Mouse (Mus musculus): ENCODE results near the gene Tle3. TPM values are rescaled to one million over a fixed set of nuclear protein-coding genes. Genes with fewer than 3 reads are reported as not detected.

Gene Tle3
- total RNA-seq, 2 experiments from 2014 or later: 105 to 116 TPM

DNA sequence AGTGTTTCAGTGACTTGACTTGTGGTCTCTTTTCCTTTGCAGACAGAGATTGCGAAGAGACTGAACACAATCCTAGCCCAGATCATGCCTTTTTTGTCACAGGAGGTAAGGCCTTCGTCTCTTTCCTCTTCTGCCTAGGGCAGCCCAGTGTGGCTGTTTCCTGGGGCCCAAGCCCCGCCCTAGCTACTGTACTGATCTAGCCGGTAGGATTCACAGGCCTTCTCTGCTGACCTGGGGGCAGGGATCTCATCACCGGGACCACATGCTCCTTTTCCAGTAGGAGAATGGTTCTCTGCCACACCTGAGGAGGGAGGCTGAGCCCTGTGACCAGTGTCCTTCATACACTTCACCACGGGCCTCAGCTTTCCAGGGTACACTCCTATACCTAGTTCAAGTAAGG, 21.0 kb downstream of the Tle3 start:
- no peak for DNase-seq (ENCODE audit: low spot score in 2 of 2)

- DNase-seq (ENCODE audit: low spot score in 2 of 2): no peak
Measured at GRCm38 (mm10) chr9:61393847-61394246, 21.7 kb downstream of the Tle3 start.

DNA sequence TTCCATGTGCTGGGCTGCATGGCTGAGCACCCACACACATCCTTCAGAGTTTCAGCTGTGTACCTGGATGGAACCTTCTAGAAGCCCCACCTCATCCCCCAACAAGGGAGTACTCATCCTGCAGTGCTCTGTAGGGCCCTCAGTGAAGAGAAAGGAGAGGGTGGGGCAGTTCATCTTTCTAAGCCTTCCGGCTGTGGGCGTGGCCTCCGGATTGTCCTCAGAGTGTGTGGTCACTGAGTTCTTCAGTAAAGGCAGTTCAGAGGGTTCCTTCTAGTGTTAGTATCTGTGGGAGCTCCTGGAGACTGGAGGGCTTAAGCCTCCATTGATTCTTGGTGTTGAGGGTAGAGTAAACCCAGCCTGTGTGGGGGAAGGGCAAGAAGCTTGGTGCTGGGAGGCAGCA, 22.9 kb downstream of the Tle3 start:
- DNase-seq (ENCODE audit: low spot score in 2 of 2): no peak

DNA sequence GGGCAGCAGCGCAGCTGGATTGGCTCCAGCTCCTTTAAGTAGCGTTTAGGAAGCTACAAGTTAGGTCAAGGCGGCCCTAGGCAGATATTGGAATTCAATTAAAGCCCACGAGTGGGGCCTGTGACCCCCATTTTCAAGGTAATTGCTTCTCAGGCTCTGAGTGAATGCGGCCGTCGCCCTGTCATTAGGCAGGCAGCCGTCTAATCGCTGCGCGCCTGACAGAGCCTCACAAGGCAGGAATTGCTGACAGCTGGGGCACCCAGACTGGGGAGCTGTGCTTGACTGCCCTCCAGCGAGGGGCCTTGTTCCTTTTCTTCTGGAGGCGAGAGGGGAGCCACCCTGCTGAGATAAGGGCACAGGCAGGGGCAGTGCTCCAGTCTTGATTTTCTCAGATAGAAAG, 24.3 kb downstream of the Tle3 start:
- no peak for DNase-seq (ENCODE audit: low spot score in 2 of 2)

GRCm38 (mm10) chr9:61397130-61397529, 25.0 kb downstream of the Tle3 start:
- no peak for DNase-seq (ENCODE audit: low spot score in 2 of 2)

DNA sequence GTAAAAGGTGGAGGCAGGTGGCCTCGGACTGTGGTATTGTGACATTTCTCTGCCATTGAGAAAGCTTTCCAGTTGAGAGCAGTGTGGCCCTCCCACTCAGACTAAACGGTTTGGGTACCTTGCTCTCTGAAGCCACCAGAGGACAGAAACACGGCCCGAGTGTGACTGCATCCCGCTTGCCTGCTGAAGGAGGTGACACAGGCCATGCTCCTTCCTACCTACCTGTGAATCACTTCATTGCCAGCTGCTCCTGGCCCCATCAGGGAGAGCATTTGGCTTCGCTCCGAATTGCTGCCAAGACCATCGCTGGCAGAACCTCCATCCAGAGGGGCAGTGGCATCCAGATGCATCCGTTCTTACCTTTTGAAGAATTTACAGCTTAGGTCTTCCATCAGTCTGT, 26.0 kb downstream of the Tle3 start:
- DNase-seq (ENCODE audit: low spot score in 2 of 2): no peak

GRCm38 (mm10) chr9:61400132-61400531, 28.0 kb downstream of the Tle3 start:
- no peak for DNase-seq (ENCODE audit: low spot score in 2 of 2)

GRCm38 (mm10) chr9:61401664-61402063, 29.5 kb downstream of the Tle3 start:
- no peak for DNase-seq (ENCODE audit: low spot score in 2 of 2)

GRCm38 (mm10) chr9:61402268-61402667, 30.1 kb downstream of the Tle3 start:
- no peak for DNase-seq (ENCODE audit: low spot score in 2 of 2)

DNA sequence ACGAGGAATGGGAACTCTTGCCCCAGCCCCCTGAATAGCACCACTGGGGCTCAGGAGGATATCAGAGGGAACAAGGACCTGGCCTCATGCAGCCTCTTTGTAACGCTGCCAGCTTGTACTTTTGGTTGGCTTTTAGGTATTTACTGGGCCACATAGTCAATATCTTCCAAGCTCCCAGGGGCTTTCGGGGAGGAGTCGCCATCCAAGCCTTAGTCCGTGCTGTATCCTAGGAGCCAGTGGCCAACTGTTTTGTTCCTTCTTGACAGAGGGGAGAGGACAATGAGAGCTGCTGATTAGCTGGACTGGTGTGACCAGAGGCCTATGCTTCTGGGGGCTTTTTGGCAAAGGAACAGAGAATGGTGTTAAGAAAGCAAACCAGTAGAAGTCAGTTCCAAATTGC, 30.6 kb downstream of the Tle3 start:
- no peak for DNase-seq (ENCODE audit: low spot score in 2 of 2)

GRCm38 (mm10) chr9:61403866-61404614, 31.9 kb downstream of the Tle3 start:
- no peak for DNase-seq (ENCODE audit: low spot score in 2 of 2)

GRCm38 (mm10) chr9:61404615-61404980, 32.4 kb downstream of the Tle3 start:
- no peak for DNase-seq (ENCODE audit: low spot score in 2 of 2)

DNA sequence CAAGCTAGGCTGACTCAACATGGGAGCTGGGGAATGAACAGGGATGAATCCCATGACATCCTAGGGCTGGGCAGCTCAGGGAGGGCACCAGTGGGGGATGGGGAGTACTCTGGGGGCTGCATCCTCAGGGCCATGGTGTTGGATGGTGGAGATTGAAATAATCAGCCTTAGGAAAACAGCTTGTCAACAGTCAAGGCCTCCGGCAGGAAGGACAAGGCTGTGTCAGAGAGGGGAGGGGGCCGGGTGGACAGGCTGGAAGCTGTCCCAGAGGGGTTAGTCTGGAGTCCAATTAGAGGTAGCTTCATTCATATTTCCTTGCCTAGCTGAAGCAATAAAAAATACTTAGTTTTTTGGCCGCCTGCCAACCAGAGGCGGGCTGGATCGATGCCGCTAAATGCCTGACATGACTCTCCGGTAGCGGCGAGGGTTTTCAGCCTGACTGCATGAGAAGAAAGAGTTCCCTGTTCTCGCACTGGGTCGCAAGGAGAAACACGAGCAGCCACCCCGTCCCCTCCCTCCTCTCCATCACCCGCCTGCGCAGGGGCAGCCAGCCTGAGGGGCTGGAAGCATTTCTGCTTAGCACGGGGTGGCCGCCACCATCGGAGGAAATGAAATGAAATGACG, 32.9 kb downstream of the Tle3 start:
- peak; percentile 27 to 56 for DNase-seq (ENCODE audit: low spot score in 2 of 2)

DNA sequence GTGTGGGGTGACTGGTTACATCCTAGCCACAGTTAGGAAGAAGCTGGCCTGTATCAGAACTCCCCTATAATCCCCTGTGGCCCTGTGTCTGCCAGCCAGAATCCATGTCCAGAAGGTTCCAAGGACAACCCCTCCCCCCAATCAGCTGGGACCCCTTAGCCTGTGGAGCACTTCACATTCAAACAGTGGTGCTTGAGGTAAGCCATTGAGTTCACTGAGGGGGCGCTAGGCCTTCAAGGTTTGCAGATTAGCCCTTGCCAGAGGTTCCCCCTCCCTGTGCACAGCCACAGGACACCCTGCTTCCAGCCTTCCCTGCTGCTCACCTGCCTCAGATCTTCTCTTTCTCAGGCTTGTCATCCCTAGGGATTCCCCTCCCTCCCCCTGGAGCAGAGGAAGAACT, 34.2 kb downstream of the Tle3 start:
- DNase-seq (ENCODE audit: low spot score in 2 of 2): no peak

DNA sequence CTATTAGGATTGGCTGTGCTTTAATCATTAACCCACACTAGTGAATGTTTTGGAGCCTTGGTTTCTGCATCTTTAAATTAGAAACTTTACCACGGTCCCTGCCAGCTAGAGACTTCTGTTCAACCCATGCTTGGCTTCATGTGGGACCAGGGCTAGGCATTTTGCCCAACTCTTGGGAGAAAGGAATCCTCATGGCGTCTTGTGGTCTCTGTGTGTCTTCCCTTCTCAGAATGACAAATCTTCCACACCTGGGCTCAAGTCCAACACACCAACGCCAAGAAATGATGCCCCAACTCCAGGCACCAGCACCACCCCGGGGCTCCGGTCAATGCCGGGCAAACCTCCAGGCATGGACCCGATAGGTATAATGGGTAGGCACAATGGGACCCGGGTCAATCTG, 36.9 kb downstream of the Tle3 start:
- DNase-seq (ENCODE audit: low spot score in 2 of 2): no peak

DNA sequence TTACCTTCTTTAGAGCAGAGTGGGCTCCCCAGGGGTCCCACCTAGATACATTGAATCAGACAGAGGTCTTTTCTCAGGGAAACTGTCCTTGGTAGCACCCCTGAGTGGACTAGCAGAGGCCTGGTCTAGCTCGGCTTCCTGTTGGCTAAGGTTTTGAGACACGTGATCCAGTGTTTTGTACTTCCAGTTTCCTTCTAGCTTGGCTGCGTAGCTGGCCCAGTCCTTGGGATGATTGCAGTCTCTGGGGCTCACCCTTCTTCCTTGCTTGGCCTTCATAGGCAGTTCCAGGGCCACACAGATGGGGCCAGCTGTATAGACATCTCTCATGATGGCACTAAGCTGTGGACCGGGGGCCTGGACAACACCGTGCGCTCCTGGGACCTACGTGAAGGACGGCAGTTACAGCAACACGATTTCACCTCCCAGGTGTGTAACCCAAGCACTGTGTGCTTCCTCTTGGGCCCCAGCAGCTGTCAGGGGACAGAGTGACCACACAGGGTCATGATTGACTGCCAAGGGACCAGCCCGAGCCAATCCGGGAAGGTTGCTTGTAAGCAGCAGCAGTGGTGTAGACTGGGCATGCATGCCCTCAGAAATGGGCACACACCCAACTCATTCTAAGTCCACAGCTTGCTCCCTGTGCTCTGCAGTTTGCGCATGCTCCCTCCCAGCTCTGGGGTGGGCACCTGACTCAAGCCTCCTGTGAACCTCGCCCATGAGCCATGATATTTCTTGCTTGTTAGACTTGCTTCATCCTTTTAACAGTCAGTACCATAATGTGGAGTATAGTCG, 41.7 kb downstream of the Tle3 start:
- no peak for DNase-seq (ENCODE audit: low spot score in 2 of 2)

DNA sequence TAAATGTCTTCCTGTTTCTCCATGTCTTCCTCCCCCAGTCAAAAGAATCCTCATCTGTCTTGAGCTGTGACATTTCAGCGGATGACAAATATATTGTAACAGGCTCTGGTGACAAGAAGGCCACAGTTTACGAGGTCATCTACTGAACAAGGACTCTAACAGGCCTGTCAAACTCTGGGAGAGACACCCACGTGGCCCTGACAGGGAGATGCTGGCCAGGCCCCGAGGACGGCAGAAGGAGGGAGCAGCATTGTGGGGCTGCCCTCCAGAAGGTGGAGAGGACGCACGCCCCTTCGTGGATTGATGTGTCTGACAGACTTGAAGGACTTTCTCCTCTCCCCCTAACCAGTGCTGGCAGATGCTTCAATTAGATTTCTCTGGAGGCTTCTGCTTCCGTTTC, 44.4 kb downstream of the Tle3 start:
- peak in 1 of 2 experiments; percentile 48 for DNase-seq (ENCODE audit: low spot score in 2 of 2)

DNA sequence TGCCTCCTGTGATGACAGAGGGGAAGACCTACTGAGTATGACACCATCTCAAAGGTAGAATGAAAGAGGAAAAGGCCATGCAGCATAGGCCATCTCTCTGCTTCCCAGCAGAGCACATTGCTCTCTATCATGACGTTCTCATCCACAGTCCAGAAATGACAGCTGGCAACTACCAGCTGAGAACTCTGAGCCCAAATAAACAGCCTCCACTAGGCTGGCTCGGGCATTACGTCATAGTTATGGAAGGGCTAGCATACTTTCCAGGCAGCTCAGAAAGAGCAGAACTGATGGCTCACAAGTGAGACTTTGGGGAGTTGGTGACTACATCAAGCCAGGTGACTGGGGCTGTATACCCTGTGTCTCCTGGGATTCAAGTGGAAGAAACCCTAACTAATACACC, 49.5 kb downstream of the Tle3 start:
- DNase-seq (ENCODE audit: low spot score in 2 of 2): no peak

- DNase-seq (ENCODE audit: low spot score in 2 of 2): no peak
Measured at GRCm38 (mm10) chr9:61424245-61424644, 52.1 kb downstream of the Tle3 start.

DNA sequence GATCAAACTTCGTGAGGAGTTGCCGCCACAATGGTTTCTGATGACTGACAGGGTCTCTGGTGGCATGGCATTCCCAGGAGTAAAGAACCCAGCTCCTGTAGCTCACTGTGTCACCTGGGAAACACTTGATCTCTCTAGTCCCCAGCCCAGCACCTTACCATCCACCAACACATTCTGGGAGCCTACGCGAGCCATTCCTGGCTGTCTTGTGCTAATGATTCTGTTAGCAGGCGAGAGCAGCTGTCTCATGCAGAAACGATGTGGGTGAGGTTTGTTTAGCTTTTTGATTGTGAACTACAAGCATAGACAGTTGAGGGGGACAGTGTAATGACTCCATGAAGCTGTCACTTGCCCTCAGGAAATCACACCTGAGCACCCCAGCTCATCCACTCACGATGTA, 54.3 kb downstream of the Tle3 start:
- no peak for DNase-seq (ENCODE audit: low spot score in 2 of 2)

DNA sequence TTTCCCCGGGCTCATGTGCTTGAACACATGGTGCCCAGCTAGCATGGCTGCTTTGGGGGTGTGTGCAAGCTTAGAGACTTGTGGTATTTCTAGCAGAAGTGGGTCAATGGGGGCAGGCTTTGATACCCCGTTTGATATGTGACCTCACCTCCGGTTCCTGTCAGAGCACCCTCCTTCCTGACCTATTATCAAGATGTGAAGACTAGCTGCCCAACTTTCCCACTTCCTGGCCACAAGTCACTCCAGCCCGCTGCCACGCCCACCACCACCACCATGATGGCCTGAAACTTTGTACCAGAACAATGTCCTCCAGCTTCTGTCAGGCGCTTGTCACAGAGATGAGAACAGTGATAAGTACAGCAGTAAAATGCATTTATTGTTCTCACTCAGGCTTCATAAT, 54.9 kb downstream of the Tle3 start:
- DNase-seq (ENCODE audit: low spot score in 2 of 2): no peak

DNA sequence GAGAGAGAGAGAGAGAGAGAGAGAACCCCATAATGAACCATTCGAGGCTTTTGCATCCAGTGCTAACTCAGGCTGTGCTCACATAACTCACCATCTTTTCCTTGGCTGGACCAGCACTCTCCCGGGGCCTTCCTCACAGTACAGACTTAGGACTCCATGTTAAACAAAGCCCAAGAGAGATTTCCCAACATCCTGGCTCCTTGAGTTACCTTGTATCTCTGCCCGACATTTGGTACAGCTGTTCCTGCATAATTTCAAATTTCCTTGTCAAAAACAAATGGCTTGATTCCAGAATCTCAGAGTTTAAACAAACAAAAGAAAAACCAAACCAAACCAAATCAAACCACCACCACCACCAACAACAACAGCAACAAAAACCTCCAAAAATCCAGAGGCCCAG, 55.7 kb downstream of the Tle3 start:
- DNase-seq (ENCODE audit: low spot score in 2 of 2): no peak

All from adrenal gland, postnatal 4 days (tissue).